Mouse (Mus musculus) heart, embryonic 15.5 days (tissue): ENCODE data around the gene Srp14. TPM values are rescaled to one million over a fixed set of nuclear protein-coding genes. Genes with fewer than 3 reads are reported as not detected.

Experiments used
- ATAC-seq: fragments of 200-750 bp; cut with Nextera tagmentation; replicated peaks from 2 replicates; pipeline ENCODE4 v1.8.0; 2017; ENCODE audit warnings: low read depth, moderate TSS enrichment; ENCODE audit not compliant: insufficient number of reproducible peaks, insufficient read depth, low FRiP score
- H3K27ac ChIP-seq: fragments of 300-500 bp; sonication (generic); 2 replicates; pipeline ENCODE4 v1.5.1; 2015; ENCODE audit warnings: mild to moderate bottlenecking, inconsistent platforms
- H3K27me3 ChIP-seq: fragments of 300-500 bp; sonication (generic); 2 replicates; pipeline ENCODE4 v1.6.1; 2015; ENCODE audit warnings: inconsistent platforms
- H3K36me3 ChIP-seq: fragments of 300-500 bp; sonication (generic); 2 replicates; pipeline ENCODE4 v1.6.1; 2015; ENCODE audit warnings: mild to moderate bottlenecking, inconsistent platforms
- H3K4me1 ChIP-seq: fragments of 300-500 bp; sonication (generic); replicated peaks from 2 replicates; pipeline ENCODE4 v1.6.1; 2015; ENCODE audit warnings: inconsistent platforms
- H3K4me2 ChIP-seq: fragments of 300-500 bp; sonication (generic); 2 replicates; pipeline ENCODE4 v1.6.1; 2015; ENCODE audit warnings: inconsistent platforms, mild to moderate bottlenecking, moderate library complexity
- H3K4me3 ChIP-seq: fragments of 300-500 bp; sonication (generic); 2 replicates; pipeline ENCODE4 v1.5.1; 2015; ENCODE audit warnings: mild to moderate bottlenecking, inconsistent platforms
- H3K9ac ChIP-seq: fragments of 300-500 bp; sonication (generic); 2 replicates; pipeline ENCODE4 v1.6.1; 2015; ENCODE audit warnings: mild to moderate bottlenecking, inconsistent platforms
- H3K9me3 ChIP-seq: fragments of 300-500 bp; sonication (generic); replicated peaks from 2 replicates; pipeline ENCODE4 v1.6.1; 2016; ENCODE audit warnings: inconsistent platforms
- WGBS: fragments of 180-500 bp; shearing (Covaris S2); methylation state at CpG from one replicate; pipeline ENCODE4 v1.1.7; 2015; ENCODE audit warnings: mixed read lengths; 5-methylcytosine and 5-hydroxymethylcytosine counted together
- polyA plus RNA-seq: library from polyadenylated mRNA; unstranded; fragments of >200 nt; fragmentation: Nextera tagmentation; extraction: Ambion mirVana; gene quantifications from 2 replicates; pipeline ENCODE4 v1.2.1, GENCODE M21; 2015

Gene Srp14
- polyA plus RNA-seq, 1 experiment from 2014 or later, result 194 TPM

GRCm38 (mm10) chr2:118461480-118462165 lies 17.9 kb downstream of the Srp14 start:
- no peak overlapping the region for H3K4me2 ChIP-seq
- H3K36me3 ChIP-seq, result peaks cover 44% of the 10 kb centered on the region
- no peak overlapping the region for H3K27ac ChIP-seq
- H3K4me3 ChIP-seq, result no peak overlapping the region
- no peak for ATAC-seq
- 60% methylated on average over 16 of the region's 16 CpGs for WGBS
- H3K27me3 ChIP-seq, result no peaks in the 10 kb centered on the region
- H3K9ac ChIP-seq, result no peak overlapping the region
- H3K4me1 ChIP-seq, result 0 out of 2 replicates have a peak, but pooled peaks cover 2% of the 10 kb centered on the region
- no peaks in the 10 kb centered on the region for H3K9me3 ChIP-seq

DNA sequence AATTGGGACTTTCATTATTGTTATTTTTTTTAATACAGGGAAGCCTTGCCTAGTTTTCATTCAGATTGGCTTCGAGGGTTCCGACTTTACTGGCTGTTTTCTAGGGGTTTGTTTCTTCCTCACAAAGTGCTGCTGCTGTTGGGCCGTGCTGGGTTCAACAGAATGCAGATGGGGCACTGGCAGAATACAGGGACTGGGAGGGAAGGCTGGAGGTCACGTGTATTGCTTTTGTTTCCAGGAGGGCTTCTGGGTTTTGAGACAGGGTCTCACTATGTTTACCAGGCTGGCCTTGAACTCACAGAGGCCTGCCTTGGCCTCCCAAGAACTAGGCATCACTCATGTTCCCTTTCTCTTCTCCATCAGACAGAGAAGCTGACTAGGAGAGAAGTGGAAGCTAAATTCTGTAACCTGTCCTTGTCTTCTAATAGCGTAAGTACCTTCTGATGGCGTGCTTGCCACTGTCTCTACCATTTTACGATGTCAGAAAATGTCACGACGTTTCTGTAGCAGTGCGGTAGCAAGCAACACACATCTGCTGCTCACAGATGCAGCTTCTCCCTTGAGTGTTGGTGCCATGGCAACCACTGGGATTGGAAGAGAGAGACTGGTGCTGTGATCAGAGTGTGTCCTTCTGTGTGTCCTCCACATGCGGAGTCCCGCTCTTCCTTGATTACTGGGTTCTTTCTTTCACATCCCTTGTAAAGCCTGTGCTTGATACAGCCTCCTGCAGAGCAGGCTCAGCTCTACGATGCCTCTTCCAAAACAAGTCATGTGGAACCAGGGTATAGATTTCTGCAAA lies 21.8 kb downstream of the Srp14 start:
- Histone ChIP-seq H3K27me3 (no peaks in the 10 kb centered on the region), H3K4me3 (no peak overlapping the region), H3K27ac (no peak overlapping the region), H3K4me2 (no peak overlapping the region), H3K9ac (no peak overlapping the region), H3K4me1 (0 out of 2 replicates have a peak, but pooled peaks cover 2% of the 10 kb centered on the region), H3K36me3 (peaks cover 16% of the 10 kb centered on the region), H3K9me3 (no peaks in the 10 kb centered on the region)
- ATAC-seq, result no peak
- WGBS, result 92% methylated on average over 13 of the region's 13 CpGs

- no peaks in the 10 kb centered on the region for H3K9me3 ChIP-seq
- H3K4me2 ChIP-seq, result no peak overlapping the region
- H3K36me3 ChIP-seq, result peaks cover 15% of the 10 kb centered on the region
- ATAC-seq, result no peak
- no peaks in the 10 kb centered on the region for H3K27me3 ChIP-seq
- no peak overlapping the region for H3K4me3 ChIP-seq
- no peak overlapping the region for H3K9ac ChIP-seq
- 88% methylated on average over 3 of the region's 3 CpGs for WGBS
- no peak overlapping the region for H3K27ac ChIP-seq
- 0 out of 2 replicates have a peak, but pooled peaks cover 2% of the 10 kb centered on the region for H3K4me1 ChIP-seq
Measured at GRCm38 (mm10) chr2:118457029-118457428, 22.5 kb downstream of the Srp14 start.

DNA sequence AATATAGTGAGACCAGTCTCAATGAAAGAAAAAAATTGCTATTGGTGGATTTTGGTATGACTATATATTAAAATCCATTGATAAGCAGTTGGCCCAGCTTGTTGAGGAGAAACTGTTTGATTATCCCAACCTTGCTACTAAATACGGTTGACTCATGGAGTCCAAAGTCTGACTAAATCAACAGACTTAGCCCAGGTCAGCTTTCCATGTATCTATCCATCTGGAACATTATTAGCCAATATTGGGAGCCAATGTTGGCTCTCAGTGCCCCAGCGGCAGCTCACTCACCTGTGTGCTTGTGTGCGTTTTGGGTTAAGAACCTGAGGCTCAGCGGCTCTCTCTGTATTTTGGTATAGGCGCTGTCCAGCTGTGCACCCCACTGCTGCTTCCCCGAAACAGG lies 28.5 kb downstream of the Srp14 start:
- no peak overlapping the region for H3K4me2 ChIP-seq
- H3K27ac ChIP-seq, result no peak overlapping the region
- H3K9me3 ChIP-seq, result no peaks in the 10 kb centered on the region
- ATAC-seq, result no peak
- 89% methylated on average over 6 of the region's 6 CpGs for WGBS
- 0 out of 2 replicates have a peak, but pooled peaks cover 3% of the 10 kb centered on the region for H3K4me1 ChIP-seq
- H3K27me3 ChIP-seq, result no peaks in the 10 kb centered on the region
- H3K9ac ChIP-seq, result no peak overlapping the region
- peaks cover 28% of the 10 kb centered on the region for H3K36me3 ChIP-seq
- no peak overlapping the region for H3K4me3 ChIP-seq

GRCm38 (mm10) chr2:118448181-118448580 lies 31.3 kb downstream of the Srp14 start:
- no peaks in the 10 kb centered on the region for H3K27me3 ChIP-seq
- H3K9me3 ChIP-seq, result no peaks in the 10 kb centered on the region
- H3K36me3 ChIP-seq, result peaks cover 38% of the 10 kb centered on the region
- H3K27ac ChIP-seq, result no peak overlapping the region
- 88% methylated on average over 12 of the region's 12 CpGs for WGBS
- H3K4me3 ChIP-seq, result no peak overlapping the region
- H3K4me2 ChIP-seq, result no peak overlapping the region
- ATAC-seq, result no peak
- 0 out of 2 replicates have a peak, but pooled peaks cover 5% of the 10 kb centered on the region for H3K4me1 ChIP-seq
- no peak overlapping the region for H3K9ac ChIP-seq

GRCm38 (mm10) chr2:118445696-118446674 lies 33.5 kb downstream of the Srp14 start:
- Histone ChIP-seq H3K9me3 (no peaks in the 10 kb centered on the region), H3K27ac (no peak overlapping the region), H3K27me3 (no peaks in the 10 kb centered on the region), H3K4me3 (no peak overlapping the region), H3K4me2 (no peak overlapping the region), H3K4me1 (0 out of 2 replicates have a peak, but pooled peaks cover 5% of the 10 kb centered on the region), H3K9ac (no peak overlapping the region), H3K36me3 (peaks cover 33% of the 10 kb centered on the region)
- no peak for ATAC-seq
- WGBS, result 57% methylated on average over 13 of the region's 13 CpGs

DNA sequence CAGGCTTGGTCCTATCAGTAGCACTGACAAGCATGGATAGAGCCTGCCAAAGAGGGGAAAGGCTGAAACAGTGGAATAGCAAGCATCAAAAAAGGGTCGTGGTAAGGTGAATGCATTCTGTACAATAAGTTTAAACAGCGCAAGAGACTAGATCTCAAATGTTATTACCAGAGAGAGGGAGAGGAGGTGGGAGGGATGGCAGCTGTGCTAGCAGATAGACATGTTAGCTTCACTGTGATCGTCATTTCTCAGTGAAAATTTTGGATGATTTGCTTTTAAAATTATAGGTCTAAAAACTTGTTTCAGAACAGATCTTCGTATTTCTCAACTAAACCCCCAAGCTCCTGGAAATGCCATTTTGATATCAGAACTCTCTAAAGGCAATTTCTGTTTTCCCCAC lies 36.8 kb downstream of the Srp14 start:
- WGBS, result 80% methylated on average over 4 of the region's 4 CpGs
- H3K36me3 ChIP-seq, result peaks cover 30% of the 10 kb centered on the region

GRCm38 (mm10) chr2:118442172-118442571 lies 37.3 kb downstream of the Srp14 start:
- H3K36me3 ChIP-seq, result peaks cover 30% of the 10 kb centered on the region
- ATAC-seq, result peak; percentile 49; the same call in 1 of the 2 replicates
- H3K27ac ChIP-seq, result no peak overlapping the region
- H3K9ac ChIP-seq, result no peak overlapping the region
- 86% methylated on average over 5 of the region's 5 CpGs for WGBS
- no peak overlapping the region for H3K4me2 ChIP-seq
- H3K27me3 ChIP-seq, result no peaks in the 10 kb centered on the region
- H3K9me3 ChIP-seq, result no peaks in the 10 kb centered on the region
- H3K4me1 ChIP-seq, result 0 out of 2 replicates have a peak, but pooled peaks cover 5% of the 10 kb centered on the region
- no peak overlapping the region for H3K4me3 ChIP-seq

More for the DNA sequence above, 36.8 kb downstream of the Srp14 start:
- no peaks in the 10 kb centered on the region for H3K9me3 ChIP-seq
- no peak overlapping the region for H3K9ac ChIP-seq
- ATAC-seq, result no peak
- H3K27ac ChIP-seq, result no peak overlapping the region
- no peak overlapping the region for H3K4me3 ChIP-seq
- H3K4me1 ChIP-seq, result 0 out of 2 replicates have a peak, but pooled peaks cover 5% of the 10 kb centered on the region
- H3K4me2 ChIP-seq, result no peak overlapping the region
- H3K27me3 ChIP-seq, result no peaks in the 10 kb centered on the region

GRCm38 (mm10) chr2:118431589-118431988 lies 47.9 kb downstream of the Srp14 start:
- no peak for ATAC-seq
- WGBS, result 72% methylated on average over 5 of the region's 5 CpGs
- no peaks in the 10 kb centered on the region for H3K4me1 ChIP-seq
- H3K9me3 ChIP-seq, result no peaks in the 10 kb centered on the region
- peaks cover 57% of the 10 kb centered on the region for H3K36me3 ChIP-seq
- H3K9ac ChIP-seq, result no peak overlapping the region
- H3K4me3 ChIP-seq, result no peak overlapping the region
- H3K4me2 ChIP-seq, result no peak overlapping the region
- no peaks in the 10 kb centered on the region for H3K27me3 ChIP-seq
- H3K27ac ChIP-seq, result no peak overlapping the region

GRCm38 (mm10) chr2:118430630-118431029 lies 48.9 kb downstream of the Srp14 start:
- no peak overlapping the region for H3K27ac ChIP-seq
- WGBS, result 76% methylated on average over 16 of the region's 16 CpGs
- ATAC-seq, result no peak
- H3K36me3 ChIP-seq, result peaks cover 47% of the 10 kb centered on the region
- H3K9ac ChIP-seq, result no peak overlapping the region
- H3K27me3 ChIP-seq, result no peaks in the 10 kb centered on the region
- no peak overlapping the region for H3K4me2 ChIP-seq
- no peak overlapping the region for H3K4me3 ChIP-seq
- no peaks in the 10 kb centered on the region for H3K4me1 ChIP-seq
- H3K9me3 ChIP-seq, result no peaks in the 10 kb centered on the region

DNA sequence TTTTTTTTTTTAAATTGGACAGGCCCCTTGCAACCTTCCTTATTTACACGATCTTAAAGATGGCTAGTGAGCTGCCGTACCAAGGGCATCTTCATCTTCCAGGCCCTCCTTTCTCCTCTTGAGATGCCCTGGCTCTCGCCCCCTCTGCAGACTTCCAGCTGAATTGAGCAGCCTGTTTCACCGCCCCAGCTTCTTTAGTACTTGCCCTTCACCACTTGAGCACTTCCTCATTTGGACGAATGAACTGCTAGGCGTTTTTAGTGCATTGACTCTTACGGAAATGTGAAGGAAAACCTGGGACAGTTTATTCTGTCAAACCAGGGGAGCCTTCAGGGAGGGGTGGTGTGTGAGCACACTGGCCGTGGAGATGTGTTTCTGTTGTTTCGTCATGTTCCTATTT lies 50.2 kb downstream of the Srp14 start:
- H3K27me3 ChIP-seq, result no peaks in the 10 kb centered on the region
- no peak for ATAC-seq
- no peak overlapping the region for H3K27ac ChIP-seq
- H3K36me3 ChIP-seq, result peaks cover 35% of the 10 kb centered on the region
- H3K4me3 ChIP-seq, result no peak overlapping the region
- H3K9ac ChIP-seq, result no peak overlapping the region
- H3K4me1 ChIP-seq, result no peaks in the 10 kb centered on the region
- H3K9me3 ChIP-seq, result no peaks in the 10 kb centered on the region
- WGBS, result 79% methylated on average over 9 of the region's 9 CpGs
- H3K4me2 ChIP-seq, result no peak overlapping the region
